Mouse (Mus musculus) T-helper 17 cell (primary cell): ENCODE data around the gene Sesn2.
"Not testable (repeated sequence)": the region's sequence is repeated elsewhere in the genome, so short reads cannot be mapped to it uniquely, and the experiment has no call there.

ENCODE experiments used
- in situ Hi-C, 2 experiments: fragments of 300-600 bp; cut with MboI, MseI; formaldehyde crosslinking; loops; 1 replicate in 1 of 2; 2 replicates in 1 of 2; pipeline ENCODE4 v1.15.1; 2025; ENCODE audit warnings: high pct_unique_total_duplicates in 2 of 2

The Sesn2 gene

DNA sequence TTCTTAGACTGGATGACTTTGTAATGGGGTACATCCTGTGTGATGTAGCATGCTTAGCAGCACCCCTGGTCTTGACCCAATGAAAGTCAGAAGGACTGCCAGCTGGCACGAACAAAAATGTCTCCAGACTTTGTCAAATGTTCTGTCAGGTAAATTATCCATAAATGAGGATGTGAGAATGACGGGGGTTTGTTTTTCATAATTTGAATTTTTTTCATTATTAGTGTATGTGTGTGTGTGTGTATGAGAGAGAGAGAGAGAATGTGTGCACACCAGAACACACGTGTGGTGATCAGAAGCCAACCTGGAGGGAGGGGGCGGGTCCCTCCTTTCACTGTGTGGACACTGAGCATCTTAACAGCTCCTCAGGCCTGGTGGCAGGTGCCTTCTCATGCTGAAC, 26.1 kb downstream of the Sesn2 start:
- in situ Hi-C loops = no loop called here

DNA sequence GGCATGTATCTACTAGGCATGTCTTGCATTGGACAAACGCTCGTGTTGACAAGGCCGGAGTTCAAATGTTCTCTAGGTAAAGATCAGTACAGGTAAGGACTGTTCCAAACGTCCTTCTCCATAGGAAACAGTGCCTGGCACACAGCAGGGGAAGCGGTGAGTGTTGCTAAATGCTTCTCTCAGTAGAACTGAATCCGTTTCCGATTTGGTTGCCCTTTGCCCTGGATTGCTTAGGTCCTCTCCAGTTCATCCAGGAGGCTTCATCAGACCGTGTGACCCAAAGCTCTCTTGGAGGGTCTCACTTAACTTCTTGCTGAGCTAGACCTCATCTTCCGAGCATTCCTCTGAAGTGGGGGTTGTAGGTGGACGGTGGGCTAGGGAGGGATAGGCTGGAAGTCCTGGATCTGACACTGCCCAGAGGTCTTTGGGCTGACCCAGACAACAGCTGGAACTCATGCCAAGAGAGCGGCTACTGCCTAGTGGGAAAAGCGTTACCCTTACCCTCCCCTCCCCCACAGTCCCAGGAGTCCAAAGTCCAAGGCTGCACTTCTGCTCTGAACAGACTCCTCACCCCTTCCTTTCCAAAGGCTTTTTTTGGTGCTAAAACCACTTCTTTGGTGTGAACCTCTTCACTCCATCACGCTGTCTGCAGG, 27.2 kb downstream of the Sesn2 start:
- in situ Hi-C loops = no loop called here

DNA sequence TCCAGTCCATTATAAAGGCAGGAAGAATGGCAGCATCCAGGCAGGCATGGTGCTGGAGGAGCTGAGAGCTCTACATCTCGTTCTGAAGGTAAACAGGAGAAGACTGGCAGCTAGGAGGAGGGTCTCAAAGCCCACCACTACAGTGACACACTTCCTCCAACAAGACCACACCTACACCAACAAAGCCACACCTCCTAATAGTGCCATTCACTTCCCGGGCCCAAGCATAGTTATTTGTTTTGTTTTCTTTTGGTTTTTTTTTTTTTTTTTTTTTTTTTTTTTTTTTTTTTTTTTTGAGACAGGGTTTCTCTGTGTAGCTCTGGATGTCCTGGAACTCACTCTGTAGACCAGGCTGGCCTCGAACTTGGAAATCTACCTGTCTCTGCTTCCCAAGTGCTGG, 28.2 kb downstream of the Sesn2 start:
- in situ Hi-C loops = not testable (repeated sequence)

DNA sequence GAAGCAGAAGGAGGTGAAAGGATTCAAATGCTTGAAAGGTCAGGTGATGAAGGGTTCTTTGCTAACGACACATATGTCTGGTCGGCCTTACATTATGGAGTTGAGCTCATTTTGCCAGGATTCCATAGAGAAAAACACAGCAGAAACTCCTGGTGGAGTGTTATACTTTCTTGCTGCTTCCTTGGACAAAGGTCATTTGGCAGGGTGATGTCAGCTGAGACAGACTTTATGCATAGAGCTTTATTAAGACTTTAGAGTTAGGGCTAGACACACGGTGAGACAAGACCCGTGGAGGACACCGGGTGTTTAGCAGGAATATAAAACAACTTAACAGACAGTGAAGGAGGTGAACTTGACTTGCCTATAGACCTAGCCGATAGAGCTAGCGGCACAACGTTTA, 32.5 kb downstream of the Sesn2 start:
- in situ Hi-C loops = no loop called here

DNA sequence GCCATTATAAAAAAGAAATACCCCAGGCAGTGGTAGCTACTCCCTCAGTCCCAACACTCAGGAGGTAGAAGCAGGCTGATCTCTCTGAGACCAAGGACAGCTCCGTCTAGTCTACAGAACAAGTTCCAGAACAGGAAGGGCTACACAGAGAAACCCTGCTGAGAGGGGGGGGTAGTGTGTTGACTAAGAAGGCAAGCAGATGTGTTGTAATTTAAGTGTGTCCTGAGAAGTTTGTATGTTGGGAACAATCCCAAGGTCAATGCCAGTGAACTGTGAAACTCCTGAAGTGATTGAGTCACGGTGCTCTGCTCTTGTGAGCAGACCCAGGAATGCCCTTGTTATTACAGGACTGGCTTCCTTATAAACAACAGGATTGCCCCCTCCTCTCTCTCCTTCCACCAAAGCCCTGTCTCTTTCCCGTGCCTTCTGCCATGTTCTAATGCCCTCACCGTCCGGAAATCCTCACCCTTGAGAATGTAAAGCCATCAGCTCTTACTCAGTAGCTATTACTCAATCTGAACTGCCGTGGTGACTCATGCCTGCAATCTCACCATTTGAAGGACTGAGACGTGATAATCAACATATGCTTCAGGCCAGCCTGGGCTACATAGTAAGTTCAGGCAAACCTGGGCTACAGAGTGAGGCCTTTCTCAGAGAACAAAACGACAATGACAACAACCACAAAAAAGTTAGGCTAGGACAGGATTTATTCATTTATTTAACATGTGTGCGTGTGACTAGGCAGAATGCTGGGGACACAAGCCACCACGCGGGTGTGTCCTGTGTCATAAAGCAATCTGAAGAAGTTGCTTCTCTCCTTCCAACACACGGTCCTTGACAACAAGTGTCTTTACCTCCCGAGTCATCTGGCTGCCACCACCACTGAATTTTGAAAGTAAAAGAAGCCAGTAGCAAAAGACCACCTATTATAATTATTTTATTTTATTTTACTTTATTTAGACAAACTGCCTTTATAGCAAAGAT, 34.1 kb downstream of the Sesn2 start:
- in situ Hi-C loops = no loop called here

DNA sequence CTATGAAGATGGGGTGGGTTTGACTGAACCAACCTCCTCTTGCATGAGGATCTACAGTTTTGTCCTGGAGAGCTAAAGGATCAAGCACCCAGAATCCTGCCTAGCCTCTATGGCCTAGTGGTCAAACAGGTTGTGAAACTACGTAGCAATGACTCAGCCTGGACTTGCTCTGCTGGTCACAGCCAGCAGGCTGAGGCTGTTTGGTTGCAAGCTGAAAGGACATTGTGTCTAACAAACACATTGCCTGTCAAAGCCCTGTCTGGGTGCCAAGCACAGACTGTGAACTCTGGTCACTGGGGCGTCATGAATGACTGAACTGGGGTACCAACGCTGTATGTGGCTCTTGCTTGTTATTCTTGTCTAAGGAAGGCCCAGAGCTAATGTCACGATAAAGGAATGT, 35.7 kb downstream of the Sesn2 start:
- in situ Hi-C loops = no loop called here

DNA sequence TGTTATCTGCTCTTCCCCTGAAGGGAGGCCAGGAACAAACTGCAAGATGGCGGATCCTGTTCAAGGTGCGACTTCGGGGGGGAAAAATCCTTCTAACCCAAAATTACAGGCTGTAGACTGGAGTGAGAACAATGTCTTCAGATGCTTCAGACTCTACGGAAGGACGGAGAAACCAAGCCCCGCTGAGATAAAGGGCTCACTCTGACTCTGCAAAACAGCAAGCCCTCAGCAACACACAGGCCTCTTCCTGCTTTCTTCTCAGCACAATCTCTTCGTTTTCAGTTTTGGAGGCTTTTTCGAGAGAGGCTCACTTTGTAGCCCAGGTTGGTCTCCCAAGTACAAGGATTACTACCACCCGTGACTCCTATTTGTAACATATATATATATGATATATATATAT, 36.9 kb downstream of the Sesn2 start:
- in situ Hi-C loops = no loop called here

DNA sequence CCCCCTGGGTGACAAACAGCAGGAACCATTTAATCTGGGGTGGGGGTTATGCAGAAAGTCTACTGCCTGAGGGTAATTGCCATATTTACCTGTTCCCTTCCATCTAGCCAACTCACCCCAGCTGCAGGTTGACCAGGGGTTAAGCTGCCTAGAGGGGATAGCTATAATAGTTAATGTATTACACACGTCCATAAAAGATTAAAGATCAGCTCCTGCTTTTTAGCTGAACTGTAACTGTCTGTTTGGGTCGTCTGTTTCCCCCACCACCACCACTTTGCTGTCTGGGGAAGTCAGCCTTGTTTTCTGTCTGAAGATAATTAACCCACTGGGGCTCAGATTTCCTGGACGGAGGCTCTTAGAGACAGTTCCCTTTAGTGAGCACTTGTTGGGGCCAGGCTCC, 40.4 kb downstream of the Sesn2 start:
- in situ Hi-C loops = no loop called here

DNA sequence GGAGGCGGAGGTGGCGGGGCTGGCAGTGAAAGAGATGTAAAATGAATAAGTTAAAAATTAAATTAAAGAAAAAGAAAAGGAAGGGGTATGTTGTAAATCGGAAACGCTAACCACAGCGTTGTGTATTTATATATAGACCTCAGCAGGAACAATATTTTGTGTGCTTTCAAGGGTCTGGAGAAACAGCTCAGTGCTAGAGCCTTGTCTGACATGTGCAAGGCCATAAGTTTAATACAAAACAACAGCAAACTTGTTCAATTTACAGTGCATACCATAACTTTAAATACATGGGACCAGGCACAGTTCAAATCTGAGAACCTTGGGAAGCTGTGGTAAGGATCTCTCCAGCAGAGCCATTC, 46.1 kb downstream of the Sesn2 start:
- in situ Hi-C loops = loop anchor here in 1 of 2 experiments (5.0 kb wide), 1 partner anchor 48 kb away; the partner anchor contains the start of gene Sesn2

DNA sequence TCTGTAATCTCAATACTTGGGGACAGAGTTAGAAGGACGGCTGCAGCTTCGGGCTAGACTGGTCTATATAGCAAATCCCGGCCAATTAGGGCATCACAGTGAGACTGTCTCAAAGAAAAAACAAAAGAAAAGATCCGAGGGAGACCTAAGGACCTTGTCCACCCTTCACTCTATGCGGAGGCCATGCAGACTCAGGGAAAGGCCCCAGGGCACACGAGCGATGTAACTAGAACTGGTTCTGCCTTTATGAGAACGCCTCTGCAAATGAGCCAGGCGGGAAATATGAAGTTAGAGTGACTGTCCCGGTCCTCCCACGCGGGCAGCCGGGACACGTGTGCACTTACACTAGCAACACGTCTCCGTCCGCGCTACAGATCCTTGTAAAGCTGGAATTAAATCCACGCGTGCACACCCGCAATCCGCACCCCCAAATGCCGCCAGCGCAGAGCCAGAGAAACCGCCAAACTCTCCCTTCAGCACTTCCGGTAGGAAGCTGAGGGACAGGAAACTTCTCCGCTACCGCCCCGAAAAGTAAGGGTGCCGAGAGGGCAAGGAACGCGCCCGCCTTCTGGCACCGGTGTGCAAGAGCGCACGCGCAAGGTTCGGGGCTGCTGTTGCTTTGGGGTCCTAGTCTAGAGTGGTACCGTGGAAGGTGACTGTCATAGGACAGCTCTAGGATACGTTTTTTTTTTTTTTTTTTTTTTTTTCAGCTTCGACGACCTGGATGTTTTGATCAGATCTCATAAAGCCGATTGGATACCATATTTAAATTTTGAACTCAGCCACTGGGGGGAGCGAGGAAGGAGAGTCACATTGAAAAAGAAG, 46.7 kb downstream of the Sesn2 start, which contains the start of gene Med18:
TSS of gene Med18 (minus strand) at position 492 of the 825 bp plus-strand sequence.
- in situ Hi-C loops = loop anchor here in 1 of 2 experiments (5.0 kb wide), 1 partner anchor 49 kb away; the partner anchor contains the start of gene Sesn2

DNA sequence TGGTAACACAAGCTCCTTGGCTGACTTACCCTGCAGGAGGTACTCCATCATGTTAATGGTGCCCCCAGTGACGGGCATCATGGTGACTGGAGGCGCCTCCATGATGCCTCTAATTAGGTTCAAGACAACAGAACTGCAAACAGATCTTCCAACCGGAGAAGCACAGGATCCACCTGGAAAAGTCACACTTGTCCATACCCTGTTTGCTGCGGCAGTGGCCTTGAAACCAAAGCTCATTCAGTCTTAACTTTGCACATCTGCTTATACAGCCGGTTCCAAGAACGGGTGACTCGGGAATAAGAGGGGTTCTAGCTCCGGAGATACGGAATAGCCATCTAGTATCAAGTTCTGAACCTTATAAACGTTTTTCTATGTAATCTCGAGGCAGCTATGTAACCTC, 47.5 kb downstream of the Sesn2 start:
- in situ Hi-C loops = loop anchor here in 1 of 2 experiments (5.0 kb wide), 1 partner anchor 49 kb away; the partner anchor contains the start of gene Sesn2

DNA sequence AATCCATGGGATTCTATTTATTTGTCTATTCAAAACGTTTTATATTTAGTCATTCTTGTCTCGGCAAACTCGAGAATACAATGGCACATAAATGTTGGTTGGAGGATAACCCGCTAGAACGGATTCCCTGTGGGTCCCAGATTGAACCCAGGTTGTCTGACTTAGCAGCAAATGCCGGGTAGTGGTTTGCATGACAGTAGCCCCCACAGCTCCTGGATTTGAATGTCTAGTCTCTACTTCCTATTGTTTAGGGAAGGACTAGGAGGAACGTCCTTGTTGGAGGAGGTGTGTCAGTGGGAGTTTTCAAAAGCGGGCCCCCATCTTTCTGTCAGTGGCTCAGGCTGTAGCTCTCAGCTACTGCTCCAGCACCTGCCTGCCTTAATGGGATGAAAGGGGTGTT, 50.1 kb downstream of the Sesn2 start:
- in situ Hi-C loops = loop anchor here in 1 of 2 experiments (5.0 kb wide), 1 partner anchor 52 kb away; the partner anchor contains the start of gene Sesn2

DNA sequence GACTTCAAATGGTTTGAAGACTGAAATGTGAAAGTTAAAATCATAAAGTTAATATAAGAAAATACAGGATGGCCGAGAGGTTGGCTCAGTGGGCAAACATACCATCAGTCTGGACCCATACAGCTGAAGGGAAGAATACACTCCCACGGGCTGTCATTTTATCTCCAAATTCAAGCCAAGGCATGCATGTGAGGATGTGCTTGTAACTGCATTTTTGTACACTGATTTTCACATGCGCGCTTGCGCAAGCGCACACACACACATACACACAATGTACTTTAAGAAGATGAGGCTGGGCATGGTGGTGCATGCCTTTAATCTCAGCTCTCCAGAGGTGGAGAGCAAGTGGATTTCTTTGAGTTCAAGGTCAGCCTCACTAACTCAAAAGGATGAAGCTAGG, 54.7 kb downstream of the Sesn2 start:
- in situ Hi-C loops = no loop called here

DNA sequence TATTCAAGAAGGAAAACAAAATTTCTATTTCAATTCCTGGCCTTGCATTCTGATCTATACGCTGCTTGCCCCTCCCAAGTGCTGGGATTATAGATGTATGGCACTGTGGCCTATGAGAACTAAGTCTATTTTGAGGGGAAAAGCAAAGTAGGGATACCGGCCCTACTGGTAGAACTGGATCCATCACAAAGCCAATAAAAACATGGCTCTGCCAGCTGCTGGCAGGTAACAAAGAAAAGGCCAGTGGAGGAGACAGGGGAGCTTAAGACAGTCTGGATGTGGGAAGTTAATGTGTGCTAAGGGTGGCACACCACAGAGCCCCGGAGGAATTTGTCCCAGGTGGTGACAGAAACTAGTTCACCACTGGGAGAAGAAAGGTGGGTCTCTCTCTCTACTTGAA, 55.2 kb downstream of the Sesn2 start:
- in situ Hi-C loops = no loop called here

DNA sequence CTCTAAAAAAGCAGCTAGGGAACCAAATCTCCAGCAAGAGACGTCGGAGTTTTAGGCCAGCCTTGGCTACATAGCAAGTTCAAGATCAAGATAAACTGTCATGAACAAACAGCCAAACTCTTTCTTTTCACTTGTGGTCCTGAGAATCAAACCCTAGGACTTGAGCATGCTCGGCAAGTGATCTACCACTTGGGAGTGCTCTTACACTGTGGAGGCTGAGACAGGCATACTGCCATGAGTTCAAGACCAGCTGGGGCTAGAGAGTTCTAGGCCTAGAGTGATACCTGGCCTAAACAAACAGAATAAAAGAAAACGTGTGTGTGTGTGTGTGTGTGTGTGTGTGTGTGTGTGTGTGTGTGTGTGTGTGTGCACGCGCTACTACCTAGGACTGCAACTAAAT, 56.1 kb downstream of the Sesn2 start:
- in situ Hi-C loops = no loop called here

DNA sequence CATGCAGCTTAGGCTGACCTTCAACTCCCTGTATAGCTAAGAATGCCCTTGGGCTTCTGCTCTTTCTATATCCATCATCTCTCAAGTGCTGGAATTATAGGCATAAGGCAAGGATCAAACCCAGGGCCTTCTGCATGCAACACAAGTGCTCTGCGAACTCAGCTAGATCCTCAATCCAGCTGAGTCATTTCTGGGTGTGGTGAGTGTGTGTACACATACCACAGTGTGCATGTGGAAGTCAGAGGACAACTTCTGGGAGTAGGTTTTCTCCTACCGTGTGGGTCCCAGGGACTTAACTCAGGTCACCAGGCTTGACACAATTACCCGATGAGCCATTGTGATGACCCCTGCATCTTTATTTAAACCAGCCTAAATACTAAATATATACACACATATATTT, 60.5 kb downstream of the Sesn2 start:
- in situ Hi-C loops = no loop called here

DNA sequence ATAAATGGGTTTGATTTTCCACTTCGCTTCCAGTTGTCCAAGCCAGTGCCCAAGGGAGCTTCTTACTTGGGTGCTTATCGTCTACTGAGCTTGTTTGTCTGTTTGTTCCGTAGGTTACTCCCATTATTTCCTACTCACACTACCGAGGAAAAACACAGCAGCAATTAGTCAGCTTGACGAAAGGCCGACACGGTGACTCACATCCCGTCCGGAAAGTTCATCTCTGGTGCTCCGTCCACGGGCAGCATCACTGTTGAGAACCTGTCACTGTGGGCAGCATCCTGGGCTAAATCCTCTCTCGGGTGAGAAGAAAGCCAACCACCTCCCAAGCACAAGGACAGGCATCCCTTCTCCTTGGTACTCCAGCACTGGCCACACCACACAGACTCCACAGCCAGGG, 64.2 kb downstream of the Sesn2 start:
- in situ Hi-C loops = no loop called here

DNA sequence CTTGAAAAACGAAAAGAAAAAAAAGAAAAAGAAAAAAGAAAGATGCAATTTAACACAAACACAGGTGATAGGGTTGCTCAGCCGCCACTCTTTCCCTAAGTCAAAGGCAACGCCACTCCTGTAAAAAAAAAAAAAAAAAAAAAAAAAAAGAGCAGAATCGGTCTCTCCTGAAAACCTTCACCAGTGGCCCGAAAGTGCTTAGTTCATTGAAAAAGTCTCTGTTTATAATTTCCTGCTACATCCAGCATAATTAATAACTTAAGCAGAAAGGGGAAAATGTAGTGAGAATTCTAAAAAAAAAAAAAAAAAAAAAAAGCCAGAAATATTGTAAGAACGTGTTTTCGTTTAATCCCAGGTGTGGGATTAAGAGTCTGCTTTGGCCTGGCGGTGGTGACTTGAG, 65.8 kb downstream of the Sesn2 start:
- in situ Hi-C loops = no loop called here
